Mouse (Mus musculus) small intestine, adult 2 months (tissue): ENCODE measurements around the gene Ppp1r32.

ENCODE experiments used
- CTCF ChIP-seq: fragments of 200-500 bp; IDR thresholded peaks from 2 replicates; pipeline ENCODE4 v1.5.1; 2012; ENCODE audit warnings: low read depth, mild to moderate bottlenecking, control low read depth, inconsistent platforms, low read length, moderate library complexity, mixed read lengths; ENCODE audit not compliant: insufficient replicate concordance, insufficient read length; ENCODE audit errors: extremely low read depth
- POLR2A ChIP-seq: fragments of 200-500 bp; IDR thresholded peaks from 2 replicates; pipeline ENCODE4 v1.6.1; 2012; ENCODE audit warnings: low read depth, mild to moderate bottlenecking, control low read depth, inconsistent platforms, low read length, moderate library complexity

DNA sequence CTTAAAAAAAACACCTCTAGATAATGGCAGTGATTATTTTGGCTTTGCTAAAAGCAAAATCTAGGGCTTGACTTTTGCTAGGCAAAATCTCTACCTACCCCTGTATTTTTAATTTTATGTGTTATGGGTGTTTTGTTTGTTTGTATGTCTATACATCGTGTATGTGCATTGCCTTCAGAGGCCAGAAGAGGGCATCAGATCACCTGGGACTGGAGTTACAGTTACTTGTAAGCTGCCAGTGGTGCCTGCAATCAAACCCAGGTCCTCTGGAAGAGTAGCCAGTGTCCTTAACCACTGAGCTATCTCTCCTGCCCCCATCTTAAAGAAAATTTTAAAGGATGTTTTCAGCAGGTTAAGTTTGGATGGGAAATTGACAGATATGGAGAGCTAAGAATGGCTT lies 47.4 kb upstream of the Ppp1r32 start:
- TF ChIP-seq POLR2A (no peak), CTCF (peak; percentile 27; the same call in 1 of the 2 replicates)
